Mouse (Mus musculus) forebrain, embryonic 14.5 days (tissue): ENCODE data around the gene Slc15a1. TPM values are rescaled to one million over a fixed set of nuclear protein-coding genes. Genes with fewer than 3 reads are reported as not detected.

Experiments used
- ATAC-seq: fragments of 200-750 bp; cut with Nextera tagmentation; 2 replicates; pipeline ENCODE4 v1.8.0; 2017; ENCODE audit warnings: mild to moderate bottlenecking, moderate library complexity
- DNase-seq: peaks from one replicate; pipeline ENCODE4 v3.0.0-alpha.2; 2015; ENCODE audit warnings: low spot score
- H3K27ac ChIP-seq: fragments of 300-500 bp; sonication (generic); 2 replicates; pipeline ENCODE4 v1.5.1; 2014; ENCODE audit warnings: low read depth, mild to moderate bottlenecking, control low read depth, low read length, moderate library complexity
- H3K27me3 ChIP-seq: fragments of 300-500 bp; sonication (generic); replicated peaks from 2 replicates; pipeline ENCODE4 v1.6.1; 2014; ENCODE audit warnings: low read length, control low read depth, mixed read lengths; ENCODE audit not compliant: control insufficient read depth, insufficient read depth
- H3K36me3 ChIP-seq: fragments of 300-500 bp; sonication (generic); 2 replicates; pipeline ENCODE4 v1.6.1; 2014; ENCODE audit warnings: low read length, control low read depth; ENCODE audit not compliant: control insufficient read depth, insufficient read depth
- H3K4me1 ChIP-seq: fragments of 300-500 bp; sonication (generic); 2 replicates; pipeline ENCODE4 v1.6.1; 2014; ENCODE audit warnings: antibody characterized with exemption, low read length, control low read depth; ENCODE audit not compliant: control insufficient read depth, insufficient read depth
- H3K4me2 ChIP-seq: fragments of 300-500 bp; sonication (generic); 2 replicates; pipeline ENCODE4 v1.6.1; 2014; ENCODE audit warnings: mild to moderate bottlenecking, control low read depth, low read length
- H3K4me3 ChIP-seq: fragments of 300-500 bp; sonication (generic); 2 replicates; pipeline ENCODE4 v1.5.1; 2014; ENCODE audit warnings: low read depth, low read length, control low read depth
- H3K9ac ChIP-seq: fragments of 300-500 bp; sonication (generic); 2 replicates; pipeline ENCODE4 v1.6.1; 2014; ENCODE audit warnings: mild to moderate bottlenecking, low read length, control low read depth, moderate library complexity
- H3K9me3 ChIP-seq: fragments of 300-500 bp; sonication (generic); replicated peaks from 2 replicates; pipeline ENCODE4 v1.6.1; 2016; ENCODE audit warnings: low read length, control low read depth, mixed read lengths; ENCODE audit not compliant: control insufficient read depth
- WGBS: fragments of 180-500 bp; shearing (Covaris S2); extraction: QIAGEN DNeasy Blood & Tissue Kit; methylation state at CpG from one replicate; pipeline ENCODE4 v1.1.7; 2014; 5-methylcytosine and 5-hydroxymethylcytosine counted together
- polyA plus RNA-seq: library from polyadenylated mRNA; unstranded; fragments of >200 nt; fragmentation: Nextera tagmentation; extraction: Ambion mirVana; gene quantifications from 2 replicates; pipeline ENCODE4 v1.2.1, GENCODE M21; 2014

Slc15a1 gene
- polyA plus RNA-seq, 1 experiment from 2014 or later, result not detected

DNA sequence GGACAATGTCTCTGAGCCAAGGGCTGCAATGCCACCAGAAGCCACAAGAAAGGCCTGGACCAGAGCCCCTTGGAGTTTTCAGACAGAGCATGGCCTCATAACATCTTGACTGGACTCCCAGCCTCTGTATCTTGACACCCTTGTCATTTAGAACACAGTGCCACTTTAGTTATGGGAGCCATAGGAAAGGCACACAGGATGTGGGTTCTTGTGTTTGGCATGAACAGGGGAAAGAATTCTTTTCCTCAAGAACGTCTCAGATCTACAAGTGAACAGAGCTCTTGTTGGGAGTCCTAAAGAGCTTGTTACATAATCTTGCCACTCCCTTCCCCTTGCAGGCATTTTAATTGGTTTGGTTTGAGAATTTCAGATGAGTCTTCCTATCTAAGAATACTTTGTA lies 5.3 kb downstream of the Slc15a1 start:
- peaks cover under 1% of the 10 kb centered on the region; the same call in 1 of the 2 replicates for H3K27me3 ChIP-seq
- WGBS, result 58% methylated on average over 1 of the region's 1 CpGs
- H3K27ac ChIP-seq, result no peak overlapping the region
- H3K4me3 ChIP-seq, result no peak overlapping the region
- H3K9ac ChIP-seq, result no peak overlapping the region
- H3K4me1 ChIP-seq, result no peaks in the 10 kb centered on the region
- no peak overlapping the region for H3K4me2 ChIP-seq
- H3K9me3 ChIP-seq, result no peaks in the 10 kb centered on the region
- no peak for ATAC-seq
- no peaks in the 10 kb centered on the region for H3K36me3 ChIP-seq
- no peak for DNase-seq

GRCm38 (mm10) chr14:121497800-121498199 lies 7.3 kb downstream of the Slc15a1 start:
- DNase-seq, result no peak
- Histone ChIP-seq H3K4me3 (no peak overlapping the region), H3K4me1 (no peaks in the 10 kb centered on the region), H3K36me3 (no peaks in the 10 kb centered on the region), H3K27me3 (no peaks in the 10 kb centered on the region), H3K9me3 (no peaks in the 10 kb centered on the region), H3K27ac (no peak overlapping the region), H3K4me2 (no peak overlapping the region), H3K9ac (no peak overlapping the region)
- 92% methylated on average over 1 of the region's 1 CpGs for WGBS
- ATAC-seq, result no peak

DNA sequence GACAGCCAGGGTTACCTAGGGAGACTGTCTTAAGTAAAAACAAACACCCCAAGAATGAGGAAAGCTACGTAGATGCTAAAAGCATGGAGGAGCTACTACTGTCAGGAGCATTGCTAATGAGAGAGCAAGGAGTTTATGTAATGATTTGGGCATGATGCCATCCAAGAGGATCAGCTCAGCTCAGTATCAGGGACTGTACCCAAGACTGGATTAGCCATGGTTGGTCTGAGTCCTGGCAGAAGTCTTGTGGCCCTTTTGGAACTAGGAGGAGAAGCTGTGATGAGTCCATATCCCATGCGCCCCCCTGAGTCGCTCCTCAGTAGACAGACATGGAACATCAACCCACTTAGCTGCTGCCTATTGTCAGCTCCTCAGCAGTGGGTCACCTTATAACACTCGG lies 9.3 kb downstream of the Slc15a1 start:
- no peak overlapping the region for H3K9ac ChIP-seq
- H3K9me3 ChIP-seq, result no peaks in the 10 kb centered on the region
- H3K27ac ChIP-seq, result no peak overlapping the region
- ATAC-seq (no peak), DNase-seq (no peak)
- no peaks in the 10 kb centered on the region for H3K4me1 ChIP-seq
- WGBS, result 76% methylated on average over 4 of the region's 4 CpGs
- H3K4me2 ChIP-seq, result no peak overlapping the region
- no peak overlapping the region for H3K4me3 ChIP-seq
- no peaks in the 10 kb centered on the region for H3K27me3 ChIP-seq
- H3K36me3 ChIP-seq, result no peaks in the 10 kb centered on the region

GRCm38 (mm10) chr14:121495120-121495519 lies 9.9 kb downstream of the Slc15a1 start:
- Histone ChIP-seq H3K4me3 (no peak overlapping the region), H3K4me2 (no peak overlapping the region), H3K27me3 (no peaks in the 10 kb centered on the region), H3K9ac (no peak overlapping the region), H3K4me1 (no peaks in the 10 kb centered on the region), H3K27ac (no peak overlapping the region), H3K9me3 (no peaks in the 10 kb centered on the region), H3K36me3 (no peaks in the 10 kb centered on the region)
- DNase-seq, result no peak
- WGBS, result 86% methylated on average over 2 of the region's 2 CpGs
- no peak for ATAC-seq

DNA sequence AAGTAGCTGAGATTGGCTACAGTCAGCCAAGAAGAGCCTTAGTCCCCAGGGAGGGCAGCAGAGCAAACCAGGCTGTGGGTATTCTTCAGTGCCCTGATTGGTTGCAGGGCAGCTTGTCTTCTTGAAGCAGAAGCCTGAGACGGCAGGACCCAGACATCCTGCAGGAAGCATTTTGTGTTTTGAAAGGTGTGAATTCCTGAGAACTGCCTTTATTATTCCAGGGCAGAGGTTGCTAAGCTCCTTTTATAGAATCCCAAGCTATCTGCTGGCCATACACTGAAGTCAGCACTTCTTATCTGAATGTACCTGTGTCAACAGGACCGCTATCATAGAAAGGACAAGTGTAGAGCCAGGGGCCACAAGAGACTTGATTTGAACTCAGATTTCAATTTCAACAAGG lies 10.8 kb downstream of the Slc15a1 start:
- H3K4me1 ChIP-seq, result no peaks in the 10 kb centered on the region
- no peak overlapping the region for H3K9ac ChIP-seq
- DNase-seq (no peak), ATAC-seq (no peak)
- 73% methylated on average over 2 of the region's 2 CpGs for WGBS
- H3K36me3 ChIP-seq, result no peaks in the 10 kb centered on the region
- H3K4me3 ChIP-seq, result no peak overlapping the region
- H3K27me3 ChIP-seq, result no peaks in the 10 kb centered on the region
- H3K9me3 ChIP-seq, result no peaks in the 10 kb centered on the region
- H3K27ac ChIP-seq, result no peak overlapping the region
- no peak overlapping the region for H3K4me2 ChIP-seq

GRCm38 (mm10) chr14:121493712-121494111 lies 11.3 kb downstream of the Slc15a1 start:
- Histone ChIP-seq H3K4me1 (no peaks in the 10 kb centered on the region), H3K9me3 (no peaks in the 10 kb centered on the region), H3K4me3 (no peak overlapping the region), H3K27ac (no peak overlapping the region), H3K9ac (no peak overlapping the region), H3K27me3 (no peaks in the 10 kb centered on the region), H3K4me2 (no peak overlapping the region), H3K36me3 (no peaks in the 10 kb centered on the region)
- 72% methylated on average over 3 of the region's 3 CpGs for WGBS
- DNase-seq (no peak), ATAC-seq (no peak)

DNA sequence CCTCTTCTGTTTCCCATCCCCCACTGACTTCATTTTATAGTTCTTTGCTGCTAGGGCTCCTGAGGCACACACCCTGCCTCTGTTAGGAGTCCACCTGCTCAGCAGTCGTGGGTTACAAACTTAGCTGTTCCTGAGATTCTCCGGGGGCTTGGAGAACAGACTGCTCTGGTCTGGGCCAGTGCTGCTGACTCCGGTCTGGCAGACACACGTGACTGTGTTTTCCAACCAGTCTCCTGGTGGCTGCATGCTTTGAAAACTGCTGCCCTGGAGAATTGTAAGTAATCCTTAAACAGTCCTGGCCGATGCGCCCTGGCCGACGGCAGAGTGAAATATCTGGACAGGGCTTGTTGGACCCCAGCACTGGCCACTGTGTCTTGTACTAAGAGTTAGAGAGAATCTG lies 12.7 kb downstream of the Slc15a1 start:
- ATAC-seq, result no peak
- DNase-seq, result no peak

DNA sequence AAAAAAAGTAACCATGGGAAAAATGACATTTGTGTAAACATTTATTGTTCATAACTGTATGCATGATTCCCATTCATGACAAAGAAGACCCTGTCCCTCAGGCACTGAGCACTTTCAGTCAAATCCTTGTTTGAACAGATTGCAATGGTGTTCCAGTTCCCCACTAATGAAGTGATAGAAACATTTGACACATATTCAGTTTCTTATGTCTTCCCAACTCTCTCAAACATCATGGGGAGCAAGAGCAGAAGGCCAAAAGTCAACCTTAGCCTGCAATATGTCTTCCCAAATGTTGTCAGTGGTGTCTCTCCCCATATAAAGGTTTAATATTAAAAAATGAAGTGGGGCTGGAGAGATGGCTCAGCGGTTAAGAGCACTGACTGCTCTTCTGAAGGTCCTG lies 19.3 kb downstream of the Slc15a1 start:
- Histone ChIP-seq H3K27me3 (no peaks in the 10 kb centered on the region), H3K36me3 (no peaks in the 10 kb centered on the region), H3K4me2 (no peak overlapping the region), H3K9ac (no peak overlapping the region), H3K4me1 (no peaks in the 10 kb centered on the region), H3K4me3 (no peak overlapping the region), H3K9me3 (no peaks in the 10 kb centered on the region), H3K27ac (no peak overlapping the region)
- WGBS, result 94% methylated on average over 1 of the region's 1 CpGs
- DNase-seq, result no peak
- no peak for ATAC-seq

More for the DNA sequence above, 12.7 kb downstream of the Slc15a1 start:
- no peak overlapping the region for H3K4me3 ChIP-seq
- H3K9me3 ChIP-seq, result no peaks in the 10 kb centered on the region
- no peaks in the 10 kb centered on the region for H3K27me3 ChIP-seq
- no peak overlapping the region for H3K27ac ChIP-seq
- H3K9ac ChIP-seq, result no peak overlapping the region
- no peak overlapping the region for H3K4me2 ChIP-seq
- no peaks in the 10 kb centered on the region for H3K36me3 ChIP-seq
- no peaks in the 10 kb centered on the region for H3K4me1 ChIP-seq
- 77% methylated on average over 8 of the region's 8 CpGs for WGBS

GRCm38 (mm10) chr14:121484436-121484835 lies 20.6 kb downstream of the Slc15a1 start:
- ATAC-seq, result no peak
- no peak overlapping the region for H3K27ac ChIP-seq
- no peaks in the 10 kb centered on the region for H3K27me3 ChIP-seq
- no peaks in the 10 kb centered on the region for H3K9me3 ChIP-seq
- no peak overlapping the region for H3K4me3 ChIP-seq
- H3K9ac ChIP-seq, result no peak overlapping the region
- no peak for DNase-seq
- no peak overlapping the region for H3K4me2 ChIP-seq
- no peaks in the 10 kb centered on the region for H3K36me3 ChIP-seq
- H3K4me1 ChIP-seq, result no peaks in the 10 kb centered on the region
- WGBS, result 94% methylated on average over 3 of the region's 3 CpGs
